Mouse (Mus musculus) MEL (cell line): ENCODE measurements around the gene Lingo1.

ENCODE experiments used
- CTCF ChIP-seq, 3 experiments: IDR thresholded peaks in 2 of 3; conservative IDR thresholded peaks in 1 of 3; 2 replicates each; pipeline ENCODE4 v1.5.1; 2011 to 2012; ENCODE audit warnings: low read length in 3 of 3, low read depth in 2 of 3, mild to moderate bottlenecking in 2 of 3, improper control_type of control experiment in 1 of 3, inconsistent platforms in 1 of 3, mixed read lengths in 1 of 3, moderate library complexity in 1 of 3; ENCODE audit not compliant: control insufficient read depth in 1 of 3, insufficient read depth in 1 of 3, poor library complexity in 1 of 3, severe bottlenecking in 1 of 3
- EP300 ChIP-seq, 2 experiments: IDR thresholded peaks; 2 replicates each; pipeline ENCODE4 v1.6.1; 2011; ENCODE audit warnings: improper control_type of control experiment in 2 of 2, low read length in 2 of 2, low read depth in 1 of 2, mild to moderate bottlenecking in 1 of 2
- GATA1 ChIP-seq: IDR thresholded peaks from 2 replicates; pipeline ENCODE4 v1.6.1; 2011; ENCODE audit warnings: low read depth, low read length, improper control_type of control experiment
- KAT2A ChIP-seq: conservative IDR thresholded peaks from 2 replicates; pipeline ENCODE4 v1.6.1; 2012; ENCODE audit warnings: low read depth, low read length, improper control_type of control experiment, inconsistent platforms
- POLR2A ChIP-seq, 2 experiments: IDR thresholded peaks; 2 replicates each; pipeline ENCODE4 v1.6.1; 2011 to 2012; ENCODE audit warnings: low read length in 2 of 2, mild to moderate bottlenecking in 2 of 2, control low read depth in 1 of 2, improper control_type of control experiment in 1 of 2, low read depth in 1 of 2, moderate library complexity in 1 of 2; ENCODE audit not compliant: control insufficient read depth in 1 of 2, insufficient read depth in 1 of 2, poor library complexity in 1 of 2
- TCF12 ChIP-seq: IDR thresholded peaks from 2 replicates; pipeline ENCODE4 v1.6.1; 2014; ENCODE audit warnings: low read depth, mild to moderate bottlenecking, inconsistent platforms, low read length, improper control_type of control experiment, moderate library complexity
- ZC3H11A ChIP-seq: IDR thresholded peaks from 2 replicates; pipeline ENCODE4 v1.6.1; 2012; ENCODE audit warnings: low read depth, mild to moderate bottlenecking, inconsistent platforms, low read length, improper control_type of control experiment
- ZMIZ1 ChIP-seq: IDR thresholded peaks from 2 replicates; pipeline ENCODE4 v1.6.1; 2012; ENCODE audit warnings: low read depth, mild to moderate bottlenecking, inconsistent platforms, low read length, improper control_type of control experiment, moderate library complexity

DNA sequence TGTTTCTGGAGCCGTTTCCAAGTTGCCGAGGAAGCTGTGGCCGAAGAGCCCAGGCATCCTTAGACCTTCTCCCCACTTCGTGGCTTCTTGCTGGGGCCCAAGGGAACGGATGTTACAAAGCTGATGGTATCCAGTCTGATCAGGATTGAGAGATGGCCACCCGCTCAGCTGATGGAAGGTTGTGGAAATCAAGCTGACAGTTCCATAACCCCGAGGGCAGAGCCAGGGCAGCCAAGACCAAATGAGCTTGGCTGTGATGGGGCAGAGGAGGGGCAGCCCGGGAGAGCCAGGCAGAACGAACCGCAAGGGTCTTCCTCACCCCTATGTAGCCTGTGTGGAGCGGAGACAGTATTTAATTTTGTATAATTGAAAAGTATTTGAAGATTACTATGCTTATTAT is 218.9 kb downstream of the Lingo1 start:
- no peak for TF ChIP-seq KAT2A
- no peak for TF ChIP-seq CTCF (IDR thresholded peaks at IDR 0.05 in 2 of 3, conservative IDR thresholded peaks at IDR 0.05 in 1 of 3; ENCODE audit: control insufficient read depth in 1 of 3, insufficient read depth in 1 of 3, low read depth in 2 of 3, low read length in 3 of 3, poor library complexity in 1 of 3, severe bottlenecking in 1 of 3)
- no peak for TF ChIP-seq POLR2A (IDR thresholded peaks at IDR 0.05; ENCODE audit: control insufficient read depth in 1 of 2, insufficient read depth in 1 of 2, low read depth in 1 of 2, low read length in 2 of 2, poor library complexity in 1 of 2)
- TF ChIP-seq TCF12 = no peak
- no peak for TF ChIP-seq EP300 (IDR thresholded peaks at IDR 0.05; ENCODE audit: low read depth in 1 of 2, low read length in 2 of 2)
- TF ChIP-seq GATA1 = no peak
- no peak for TF ChIP-seq ZMIZ1
- TF ChIP-seq ZC3H11A = no peak
